Mouse (Mus musculus) olfactory bulb, adult 2 months (tissue): ENCODE measurements at regions not wholly inside any gene's neighbourhood (a gene's known extent, or its start where the extent isn't known, plus 50 kb on each side); places are given as distances from the start of the nearest gene placed in this dataset.

Experiments used
- H3K27ac ChIP-seq: fragments of 200-500 bp; 2 replicates; pipeline ENCODE4 v1.5.1; 2012; ENCODE audit warnings: low read depth, low read length; ENCODE audit not compliant: insufficient read depth
- H3K4me1 ChIP-seq: fragments of 200-500 bp; 2 replicates; pipeline ENCODE4 v1.6.1; 2012; ENCODE audit warnings: low read length; ENCODE audit not compliant: control insufficient read depth, insufficient read depth
- H3K4me3 ChIP-seq: fragments of 200-500 bp; 2 replicates; pipeline ENCODE4 v1.5.1; 2012; ENCODE audit warnings: mild to moderate bottlenecking, low read depth, low read length, moderate library complexity; ENCODE audit not compliant: insufficient read depth
- CTCF ChIP-seq: fragments of 200-500 bp; IDR thresholded peaks from 2 replicates; pipeline ENCODE4 v1.5.1; 2012; ENCODE audit warnings: low read depth, mild to moderate bottlenecking, low read length, moderate library complexity; ENCODE audit not compliant: insufficient read depth
- POLR2A ChIP-seq: fragments of 200-500 bp; IDR thresholded peaks from 2 replicates; pipeline ENCODE4 v1.6.1; 2012; ENCODE audit warnings: mild to moderate bottlenecking, low read depth, low read length, moderate library complexity; ENCODE audit not compliant: insufficient read depth
- WGBS: fragments of 180-500 bp; shearing (Covaris S2); methylation state at CpG from one replicate; pipeline ENCODE4 v1.1.7; 2018; 5-methylcytosine and 5-hydroxymethylcytosine counted together

GRCm38 (mm10) chr1:193931131-193931729 is 561.1 kb upstream of the Camk1g start:
- TF ChIP-seq POLR2A = no peak
- no peak for TF ChIP-seq CTCF
- Histone ChIP-seq H3K27ac (no peak overlapping the region), H3K4me1 (no peaks in the 10 kb centered on the region), H3K4me3 (no peak overlapping the region)
- WGBS = 75% methylated on average over 5 of the region's 5 CpGs

GRCm38 (mm10) chr1:193928607-193929006 is 558.5 kb upstream of the Camk1g start:
- TF ChIP-seq CTCF = no peak
- TF ChIP-seq POLR2A = no peak
- 81% methylated on average over 4 of the region's 4 CpGs for WGBS

GRCm38 (mm10) chr1:193922756-193923155 is 552.7 kb upstream of the Camk1g start:
- H3K4me1 ChIP-seq = no peaks in the 10 kb centered on the region
- WGBS = 88% methylated on average over 4 of the region's 4 CpGs

More at GRCm38 (mm10) chr1:193928607-193929006, 558.5 kb upstream of the Camk1g start:
- no peaks in the 10 kb centered on the region for H3K4me1 ChIP-seq
- no peak overlapping the region for H3K27ac ChIP-seq
- no peak overlapping the region for H3K4me3 ChIP-seq

GRCm38 (mm10) chr1:193919243-193919642 is 549.1 kb upstream of the Camk1g start:
- Histone ChIP-seq H3K4me3 (no peak overlapping the region), H3K27ac (no peak overlapping the region), H3K4me1 (no peaks in the 10 kb centered on the region)
- 71% methylated on average over 3 of the region's 3 CpGs for WGBS
- no peak for TF ChIP-seq CTCF
- TF ChIP-seq POLR2A = no peak

More at GRCm38 (mm10) chr1:193922756-193923155, 552.7 kb upstream of the Camk1g start:
- no peak for TF ChIP-seq CTCF
- H3K27ac ChIP-seq = no peak overlapping the region
- H3K4me3 ChIP-seq = no peak overlapping the region

- H3K4me1 ChIP-seq = no peaks in the 10 kb centered on the region
- no peak overlapping the region for H3K4me3 ChIP-seq
- H3K27ac ChIP-seq = no peak overlapping the region
- TF ChIP-seq CTCF (no peak), POLR2A (no peak)
Measured at GRCm38 (mm10) chr1:193905711-193906110, 535.6 kb upstream of the Camk1g start.

GRCm38 (mm10) chr1:193894072-193894471 is 524.0 kb upstream of the Camk1g start:
- TF ChIP-seq POLR2A = no peak
- TF ChIP-seq CTCF = no peak
- Histone ChIP-seq H3K4me1 (no peaks in the 10 kb centered on the region), H3K27ac (no peak overlapping the region), H3K4me3 (no peak overlapping the region)

- TF ChIP-seq POLR2A = no peak
- Histone ChIP-seq H3K27ac (no peak overlapping the region), H3K4me3 (no peak overlapping the region), H3K4me1 (no peaks in the 10 kb centered on the region)
- 89% methylated on average over 2 of the region's 2 CpGs for WGBS
Measured at GRCm38 (mm10) chr1:193876540-193876939, 506.4 kb upstream of the Camk1g start.

GRCm38 (mm10) chr1:193876121-193876520 is 506.0 kb upstream of the Camk1g start:
- TF ChIP-seq POLR2A (no peak), CTCF (no peak)
- no peak overlapping the region for H3K4me3 ChIP-seq

GRCm38 (mm10) chr1:193875287-193875686 is 505.2 kb upstream of the Camk1g start:
- TF ChIP-seq POLR2A (no peak), CTCF (no peak)
- Histone ChIP-seq H3K4me1 (no peaks in the 10 kb centered on the region), H3K27ac (no peak overlapping the region), H3K4me3 (no peak overlapping the region)
- 94% methylated on average over 3 of the region's 3 CpGs for WGBS

More at GRCm38 (mm10) chr1:193876121-193876520, 506.0 kb upstream of the Camk1g start:
- H3K27ac ChIP-seq = no peak overlapping the region
- no peaks in the 10 kb centered on the region for H3K4me1 ChIP-seq

- no peaks in the 10 kb centered on the region for H3K4me1 ChIP-seq
- no peak overlapping the region for H3K27ac ChIP-seq
- H3K4me3 ChIP-seq = no peak overlapping the region
- WGBS = 84% methylated on average over 2 of the region's 2 CpGs
- TF ChIP-seq POLR2A (no peak), CTCF (no peak)
Measured at GRCm38 (mm10) chr1:193870731-193871130, 500.6 kb upstream of the Camk1g start.
